Mouse (Mus musculus): ENCODE data around the gene Dlg2. TPM values are rescaled to one million over a fixed set of nuclear protein-coding genes. Genes with fewer than 3 reads are reported as not detected.

Gene Dlg2
- polyA plus RNA-seq, 1 experiment: 0.85 TPM

DNA sequence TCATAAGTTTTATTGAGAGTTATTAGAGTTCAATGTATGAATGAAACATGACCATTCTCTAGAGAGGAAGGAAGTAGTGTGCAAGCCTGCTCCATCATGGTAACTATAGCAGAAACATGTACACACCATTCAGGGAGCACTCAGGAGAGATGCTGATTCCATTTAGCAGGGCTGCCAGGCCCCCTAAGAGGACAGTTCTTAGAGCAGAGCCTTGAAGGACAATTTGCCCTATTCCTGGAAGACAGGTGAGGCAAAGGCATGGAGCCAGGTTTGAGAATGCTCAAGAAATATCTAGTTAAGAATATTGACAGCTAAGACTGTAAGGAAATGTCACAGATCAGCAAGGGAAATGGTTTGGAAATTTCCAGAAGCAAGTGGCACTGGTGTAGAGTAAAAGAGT, 1096.8 kb downstream of the Dlg2 start:
- H3K27me3 ChIP-seq (ENCODE audit: control insufficient read depth, insufficient read depth, low read length, poor library complexity, severe bottlenecking): no peaks in the 10 kb centered on the region
- no peaks in the 10 kb centered on the region for H3K36me3 ChIP-seq (ENCODE audit: control insufficient read depth, insufficient read depth, low read length, poor library complexity, severe bottlenecking)
- no peaks in the 10 kb centered on the region for H3K4me1 ChIP-seq (ENCODE audit: control insufficient read depth, insufficient read depth, low read length)
- H3K9me3 ChIP-seq (replicated peaks; ENCODE audit: control insufficient read depth, insufficient read depth, low read length, poor library complexity, severe bottlenecking): no peaks in the 10 kb centered on the region
- no peak overlapping the region for H3K27ac ChIP-seq (ENCODE audit: insufficient read depth, low read length)
- no peak overlapping the region for H3K9ac ChIP-seq (ENCODE audit: low read depth, poor library complexity, severe bottlenecking)
- no peak for TF ChIP-seq CTCF (IDR thresholded peaks at IDR 0.05; ENCODE audit: low read depth, low read length)
- TF ChIP-seq POLR2A (IDR thresholded peaks at IDR 0.05; ENCODE audit: insufficient read depth, low read length): no peak
- no peak for TF ChIP-seq EP300 (IDR thresholded peaks at IDR 0.05; ENCODE audit: insufficient read depth, low read depth, low read length)
- H3K4me3 ChIP-seq (ENCODE audit: low read depth, low read length): no peak overlapping the region

- Histone ChIP-seq H3K36me3 (ENCODE audit: control insufficient read depth, insufficient read depth, low read length, poor library complexity, severe bottlenecking) (no peaks in the 10 kb centered on the region), H3K4me1 (ENCODE audit: control insufficient read depth, insufficient read depth, low read length) (no peaks in the 10 kb centered on the region), H3K4me3 (ENCODE audit: low read depth, low read length) (no peak overlapping the region), H3K27me3 (ENCODE audit: control insufficient read depth, insufficient read depth, low read length, poor library complexity, severe bottlenecking) (no peaks in the 10 kb centered on the region), H3K9me3 (replicated peaks; ENCODE audit: control insufficient read depth, insufficient read depth, low read length, poor library complexity, severe bottlenecking) (no peaks in the 10 kb centered on the region), H3K27ac (ENCODE audit: insufficient read depth, low read length) (no peak overlapping the region), H3K9ac (ENCODE audit: low read depth, poor library complexity, severe bottlenecking) (no peak overlapping the region)
- no peak for TF ChIP-seq POLR2A (IDR thresholded peaks at IDR 0.05; ENCODE audit: insufficient read depth, low read length)
- no peak for TF ChIP-seq CTCF (IDR thresholded peaks at IDR 0.05; ENCODE audit: low read depth, low read length)
- no peak for TF ChIP-seq EP300 (IDR thresholded peaks at IDR 0.05; ENCODE audit: insufficient read depth, low read depth, low read length)
Observed at GRCm38 (mm10) chr7:91576216-91576615, 1099.7 kb downstream of the Dlg2 start.

- H3K9me3 ChIP-seq (replicated peaks; ENCODE audit: control insufficient read depth, insufficient read depth, low read length, poor library complexity, severe bottlenecking): no peaks in the 10 kb centered on the region
- H3K9ac ChIP-seq (ENCODE audit: low read depth, poor library complexity, severe bottlenecking): no peak overlapping the region
- H3K36me3 ChIP-seq (ENCODE audit: control insufficient read depth, insufficient read depth, low read length, poor library complexity, severe bottlenecking): no peaks in the 10 kb centered on the region
- no peak overlapping the region for H3K27ac ChIP-seq (ENCODE audit: insufficient read depth, low read length)
- TF ChIP-seq EP300 (IDR thresholded peaks at IDR 0.05; ENCODE audit: insufficient read depth, low read depth, low read length) (no peak), POLR2A (IDR thresholded peaks at IDR 0.05; ENCODE audit: insufficient read depth, low read length) (no peak), CTCF (IDR thresholded peaks at IDR 0.05; ENCODE audit: low read depth, low read length) (no peak)
- H3K4me3 ChIP-seq (ENCODE audit: low read depth, low read length): no peak overlapping the region
- H3K4me1 ChIP-seq (ENCODE audit: control insufficient read depth, insufficient read depth, low read length): no peaks in the 10 kb centered on the region
- H3K27me3 ChIP-seq (ENCODE audit: control insufficient read depth, insufficient read depth, low read length, poor library complexity, severe bottlenecking): no peaks in the 10 kb centered on the region
Observed at GRCm38 (mm10) chr7:91582203-91582602, 1105.7 kb downstream of the Dlg2 start.

- no peaks in the 10 kb centered on the region for H3K27me3 ChIP-seq (ENCODE audit: control insufficient read depth, insufficient read depth, low read length, poor library complexity, severe bottlenecking)
- no peak overlapping the region for H3K4me3 ChIP-seq (ENCODE audit: low read depth, low read length)
- H3K36me3 ChIP-seq (ENCODE audit: control insufficient read depth, insufficient read depth, low read length, poor library complexity, severe bottlenecking): no peaks in the 10 kb centered on the region
- H3K4me1 ChIP-seq (ENCODE audit: control insufficient read depth, insufficient read depth, low read length): no peaks in the 10 kb centered on the region
- no peak overlapping the region for H3K27ac ChIP-seq (ENCODE audit: insufficient read depth, low read length)
- no peaks in the 10 kb centered on the region for H3K9me3 ChIP-seq (replicated peaks; ENCODE audit: control insufficient read depth, insufficient read depth, low read length, poor library complexity, severe bottlenecking)
- TF ChIP-seq POLR2A (IDR thresholded peaks at IDR 0.05; ENCODE audit: insufficient read depth, low read length) (no peak), EP300 (IDR thresholded peaks at IDR 0.05; ENCODE audit: insufficient read depth, low read depth, low read length) (no peak), CTCF (IDR thresholded peaks at IDR 0.05; ENCODE audit: low read depth, low read length) (no peak)
- no peak overlapping the region for H3K9ac ChIP-seq (ENCODE audit: low read depth, poor library complexity, severe bottlenecking)
Observed at GRCm38 (mm10) chr7:91583566-91583965, 1107.1 kb downstream of the Dlg2 start.

- Histone ChIP-seq H3K27me3 (ENCODE audit: control insufficient read depth, insufficient read depth, low read length, poor library complexity, severe bottlenecking) (no peaks in the 10 kb centered on the region), H3K9me3 (replicated peaks; ENCODE audit: control insufficient read depth, insufficient read depth, low read length, poor library complexity, severe bottlenecking) (no peaks in the 10 kb centered on the region), H3K4me3 (ENCODE audit: low read depth, low read length) (no peak overlapping the region), H3K9ac (ENCODE audit: low read depth, poor library complexity, severe bottlenecking) (no peak overlapping the region), H3K36me3 (ENCODE audit: control insufficient read depth, insufficient read depth, low read length, poor library complexity, severe bottlenecking) (no peaks in the 10 kb centered on the region), H3K27ac (ENCODE audit: insufficient read depth, low read length) (no peak overlapping the region), H3K4me1 (ENCODE audit: control insufficient read depth, insufficient read depth, low read length) (no peaks in the 10 kb centered on the region)
- TF ChIP-seq CTCF (IDR thresholded peaks at IDR 0.05; ENCODE audit: low read depth, low read length) (no peak), EP300 (IDR thresholded peaks at IDR 0.05; ENCODE audit: insufficient read depth, low read depth, low read length) (no peak), POLR2A (IDR thresholded peaks at IDR 0.05; ENCODE audit: insufficient read depth, low read length) (no peak)
Observed at GRCm38 (mm10) chr7:91591261-91592170, 1115.0 kb downstream of the Dlg2 start.

DNA sequence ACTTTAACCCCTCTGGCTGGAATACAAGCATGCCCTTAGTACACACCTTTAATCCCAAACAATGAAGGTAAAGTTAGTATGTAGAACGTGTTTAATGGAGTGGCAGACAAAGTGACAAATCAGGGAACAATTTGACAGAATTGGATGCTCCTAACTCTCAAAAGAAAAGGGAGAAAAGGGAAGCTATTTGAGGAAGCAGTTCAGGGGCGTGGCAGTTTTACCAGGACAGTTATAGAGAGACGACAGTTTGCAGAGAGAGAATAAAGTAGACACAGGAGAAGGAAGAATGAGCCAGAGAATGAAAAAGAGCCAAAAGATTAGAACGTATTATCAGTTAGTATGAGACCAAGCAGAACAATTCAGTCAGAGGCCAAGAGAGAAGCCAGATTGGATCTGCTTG, 1122.1 kb downstream of the Dlg2 start:
- H3K36me3 ChIP-seq (ENCODE audit: control insufficient read depth, insufficient read depth, low read length, poor library complexity, severe bottlenecking): no peaks in the 10 kb centered on the region
- H3K9ac ChIP-seq (ENCODE audit: low read depth, poor library complexity, severe bottlenecking): no peak overlapping the region

More for the DNA sequence above, 1122.1 kb downstream of the Dlg2 start:
- H3K4me3 ChIP-seq (ENCODE audit: low read depth, low read length): no peak overlapping the region
- H3K27me3 ChIP-seq (ENCODE audit: control insufficient read depth, insufficient read depth, low read length, poor library complexity, severe bottlenecking): no peaks in the 10 kb centered on the region; the same call in 1 of the 2 replicates
- H3K9me3 ChIP-seq (replicated peaks; ENCODE audit: control insufficient read depth, insufficient read depth, low read length, poor library complexity, severe bottlenecking): no peaks in the 10 kb centered on the region
- H3K27ac ChIP-seq (ENCODE audit: insufficient read depth, low read length): no peak overlapping the region
- H3K4me1 ChIP-seq (ENCODE audit: control insufficient read depth, insufficient read depth, low read length): no peaks in the 10 kb centered on the region
- no peak for TF ChIP-seq EP300 (IDR thresholded peaks at IDR 0.05; ENCODE audit: insufficient read depth, low read depth, low read length)
- TF ChIP-seq CTCF (IDR thresholded peaks at IDR 0.05; ENCODE audit: low read depth, low read length): no peak
- TF ChIP-seq POLR2A (IDR thresholded peaks at IDR 0.05; ENCODE audit: insufficient read depth, low read length): no peak

All from ES-Bruce4 (cell line).